In the genomic region with DNA sequence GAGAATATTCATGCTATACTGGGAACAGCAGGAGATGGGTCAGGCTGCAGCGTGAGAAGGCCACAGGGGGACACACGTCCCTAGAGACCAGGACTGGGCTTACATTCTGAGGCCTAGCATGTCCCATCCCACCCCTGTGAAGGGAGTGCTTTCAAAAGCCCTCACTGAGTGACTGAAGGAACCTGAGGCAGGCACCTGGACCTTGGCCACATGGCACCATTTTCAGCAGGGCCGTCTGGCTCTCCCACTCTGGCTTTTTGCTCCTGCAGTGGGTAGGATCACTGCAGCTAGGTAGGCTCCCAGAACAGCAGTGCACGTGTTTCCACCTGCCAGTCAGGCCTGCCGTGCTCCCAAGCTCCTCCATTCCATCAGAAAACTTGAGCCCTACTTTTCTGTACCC, we compare ENCODE assay signal across 9 mouse cellular contexts. TPM values are rescaled to one million over a fixed set of nuclear protein-coding genes. Genes with fewer than 3 reads are reported as not detected.
DNase-seq lines count a peak whose midpoint lies in the region; ATAC-seq and TF ChIP-seq lines count a peak whose summit lies in the region.
"Had no signal": no experiment of that assay in that cellular context is flagged by ENCODE, and none has a peak within 500 bp of the region (broad histone marks: within the 10 kb centered on the region; RNA-seq: fewer than 3 reads in every experiment).

No protein-coding gene starts in this region.

- H3K9me3 ChIP-seq in embryonic facial prominence, embryonic 14.5 days (ENCODE audit: control insufficient read depth, low read length): no peaks in the 10 kb centered on the region
- no peaks in the 10 kb centered on the region for H3K9me3 ChIP-seq in liver, embryonic 13.5 days (replicated peaks)

- H3K4me3 ChIP-seq in heart, adult 2 months: no peak overlapping the region
- H3K4me3 ChIP-seq in liver, adult 2 months (ENCODE audit: insufficient read depth, low read depth, low read length): no peak overlapping the region
- H3K4me3 ChIP-seq in embryonic facial prominence, embryonic 14.5 days (ENCODE audit: low read depth, low read length): no peak overlapping the region
- no peak overlapping the region for H3K4me3 ChIP-seq in liver, embryonic 13.5 days (replicated peaks)

- no peak for DNase-seq in heart, adult 2 months
- no peak for DNase-seq in heart, postnatal 36 days
- DNase-seq in liver, adult 2 months (ENCODE audit: extremely low read depth, low read depth, low spot score): no peak
- no peak for DNase-seq in liver
- DNase-seq in embryonic facial prominence, embryonic 14.5 days (ENCODE audit: low spot score): no peak
- no peak for DNase-seq in liver, embryonic 13.5 days
- no peak for DNase-seq in Muller cell, postnatal 12 days (ENCODE audit: inconsistent ontology term)
- no peak for DNase-seq in cerebellum, adult 11-12 months

- H3K4me2 ChIP-seq in embryonic facial prominence, embryonic 14.5 days (ENCODE audit: low read depth, low read length): no peak overlapping the region
- H3K4me2 ChIP-seq in liver, embryonic 13.5 days: no peak overlapping the region

- H3K79me2 ChIP-seq in heart, adult 2 months (replicated peaks; ENCODE audit: control insufficient read depth, insufficient read depth, low read length): no peaks in the 10 kb centered on the region
- H3K79me2 ChIP-seq in liver, adult 2 months (ENCODE audit: control insufficient read depth, insufficient read depth, low read length): no peaks in the 10 kb centered on the region; the same call in 1 of the 2 replicates

- peak overlapping the region; percentile 81 for H3K27ac ChIP-seq in heart, adult 2 months
- peak overlapping the region; percentile 44 for H3K27ac ChIP-seq in liver, adult 2 months (replicated peaks; ENCODE audit: insufficient read depth, low read depth, low read length)
- peak overlapping the region; percentile 35; the same call in 1 of the 2 replicates for H3K27ac ChIP-seq in embryonic facial prominence, embryonic 14.5 days (replicated peaks; ENCODE audit: low read depth, low read length)
- H3K27ac ChIP-seq in liver, embryonic 13.5 days: peak overlapping the region; percentile 78

- H3K36me3 ChIP-seq in heart, adult 2 months (ENCODE audit: control insufficient read depth, insufficient read depth, low read length): peaks cover 8% of the 10 kb centered on the region
- H3K36me3 ChIP-seq in liver, adult 2 months (ENCODE audit: control insufficient read depth, insufficient read depth, low read length): no peaks in the 10 kb centered on the region; the same call in 1 of the 2 replicates
- no peaks in the 10 kb centered on the region for H3K36me3 ChIP-seq in embryonic facial prominence, embryonic 14.5 days (ENCODE audit: control insufficient read depth, insufficient read depth, low read length)
- H3K36me3 ChIP-seq in liver, embryonic 13.5 days: peaks cover 7% of the 10 kb centered on the region

- WGBS in heart, adult 2 months: 51% methylated on average over 5 of the region's 5 CpGs
- WGBS in liver, adult 2 months: 67% methylated on average over 5 of the region's 5 CpGs
- WGBS in embryonic facial prominence, embryonic 14.5 days: 59% methylated on average over 5 of the region's 5 CpGs
- 72% methylated on average over 5 of the region's 5 CpGs for WGBS in liver, embryonic 13.5 days (ENCODE audit: insufficient replicate concordance)

- peaks cover 44% of the 10 kb centered on the region for H3K4me1 ChIP-seq in heart, adult 2 months (ENCODE audit: control insufficient read depth, insufficient read depth, low read length)
- H3K4me1 ChIP-seq in liver, adult 2 months (ENCODE audit: control insufficient read depth, insufficient read depth, low read length): peaks cover 42% of the 10 kb centered on the region
- peaks cover 16% of the 10 kb centered on the region for H3K4me1 ChIP-seq in embryonic facial prominence, embryonic 14.5 days (ENCODE audit: control insufficient read depth, insufficient read depth, low read length)
- H3K4me1 ChIP-seq in liver, embryonic 13.5 days (replicated peaks): peaks cover 89% of the 10 kb centered on the region

- no peak overlapping the region for H3K9ac ChIP-seq in heart, adult 2 months (ENCODE audit: low read depth, low read length)
- no peak overlapping the region for H3K9ac ChIP-seq in liver, adult 2 months (ENCODE audit: low read depth, low read length)
- no peak overlapping the region for H3K9ac ChIP-seq in embryonic facial prominence, embryonic 14.5 days (ENCODE audit: low read depth, low read length)
- no peak overlapping the region for H3K9ac ChIP-seq in liver, embryonic 13.5 days

- intact Hi-C loops in heart, adult 2 months (cut with DNase I): no loop called here
- intact Hi-C loops in heart, postnatal 36 days (cut with DNase I): no loop called here

- TF ChIP-seq POLR2A in heart, adult 2 months (IDR thresholded peaks at IDR 0.05; ENCODE audit: insufficient read depth, low read depth, low read length): no peak
- no peak for TF ChIP-seq POLR2A in liver, adult 2 months (IDR thresholded peaks at IDR 0.05; ENCODE audit: extremely low read depth, insufficient read depth, low read length)

- TF ChIP-seq EP300 in heart, adult 2 months (IDR thresholded peaks at IDR 0.05; ENCODE audit: insufficient read depth, low read depth, low read length): no peak

- no peak for TF ChIP-seq CTCF in heart, adult 2 months (IDR thresholded peaks at IDR 0.05)
- no peak for TF ChIP-seq CTCF in liver, adult 2 months (IDR thresholded peaks at IDR 0.05; ENCODE audit: low read depth, low read length)

- no peak for ATAC-seq in embryonic facial prominence, embryonic 14.5 days (ENCODE audit: low read depth)
- ATAC-seq in liver, embryonic 13.5 days (ENCODE audit: low read depth): no peak

- H3K27me3 ChIP-seq in heart, adult 2 months (ENCODE audit: control insufficient read depth, insufficient read depth, low read length): no peaks in the 10 kb centered on the region
- H3K27me3 ChIP-seq in liver, adult 2 months (ENCODE audit: control insufficient read depth, insufficient read depth, low read length): no peaks in the 10 kb centered on the region
- H3K27me3 ChIP-seq in embryonic facial prominence, embryonic 14.5 days (replicated peaks; ENCODE audit: control insufficient read depth, insufficient read depth, low read length): no peaks in the 10 kb centered on the region
- no peaks in the 10 kb centered on the region for H3K27me3 ChIP-seq in liver, embryonic 13.5 days

RNA-seq across cellular contexts. Expression of gene Spns2, which starts 21.2 kb away (rescaled TPM):
- 1 to 10 TPM; 6.1 to 7.9 TPM for total RNA-seq in heart, adult 2 months (2021)
- polyA plus RNA-seq in heart, adult 2 months (2012; rRNA removed): 13.8 and 18.1 TPM in 2 replicates
- 10 to 100 TPM in 1 of 2 experiments, 1 to 10 TPM in 1; 9.7 to 11.0 TPM for total RNA-seq in heart, postnatal 36 days (2021)
- 25.4 and 41.1 TPM in 2 replicates for total RNA-seq in liver, adult 2 months (2014; rRNA removed)
- 47.3 and 65.1 TPM in 2 replicates for polyA plus RNA-seq in liver, adult 2 months (2012; rRNA removed)
- 6.0 and 9.5 TPM in 2 replicates for polyA plus RNA-seq in embryonic facial prominence, embryonic 14.5 days (2014; fragmentation: Nextera tagmentation; extraction: Ambion mirVana)
- polyA plus RNA-seq in liver, embryonic 13.5 days (2015; fragmentation: Nextera tagmentation; extraction: Ambion mirVana): 4.3 and 5.5 TPM in 2 replicates

RNA-seq across cellular contexts. Expression of gene Mybbp1a, which starts 27.4 kb away (rescaled TPM):
- total RNA-seq in heart, adult 2 months (2021): 10 to 100 TPM; 42.7 to 46.1 TPM
- 21.8 and 30.6 TPM in 2 replicates for polyA plus RNA-seq in heart, adult 2 months (2012; rRNA removed)
- 10 to 100 TPM; 45.9 to 46.8 TPM for total RNA-seq in heart, postnatal 36 days (2021)
- total RNA-seq in liver, adult 2 months (2014; rRNA removed): 13.7 and 18.8 TPM in 2 replicates
- polyA plus RNA-seq in liver, adult 2 months (2012; rRNA removed): 14.8 and 21.6 TPM in 2 replicates
- 114 and 123 TPM in 2 replicates for polyA plus RNA-seq in embryonic facial prominence, embryonic 14.5 days (2014; fragmentation: Nextera tagmentation; extraction: Ambion mirVana)
- 129 and 138 TPM in 2 replicates for polyA plus RNA-seq in liver, embryonic 13.5 days (2015; fragmentation: Nextera tagmentation; extraction: Ambion mirVana)

RNA-seq across cellular contexts. Expression of gene Ggt6, which starts 33.2 kb away (rescaled TPM):
- not detected for total RNA-seq in heart, adult 2 months (2021)
- 0.20 TPM in 1 of 2 replicates, not detected in the other for polyA plus RNA-seq in heart, adult 2 months (2012; rRNA removed)
- not detected for total RNA-seq in heart, postnatal 36 days (2021)
- 13.6 and 16.2 TPM in 2 replicates for total RNA-seq in liver, adult 2 months (2014; rRNA removed)
- 33.7 and 44.3 TPM in 2 replicates for polyA plus RNA-seq in liver, adult 2 months (2012; rRNA removed)
- polyA plus RNA-seq in embryonic facial prominence, embryonic 14.5 days (2014; fragmentation: Nextera tagmentation; extraction: Ambion mirVana): 1.8 and 2.5 TPM in 2 replicates
- polyA plus RNA-seq in liver, embryonic 13.5 days (2015; fragmentation: Nextera tagmentation; extraction: Ambion mirVana): not detected in 2 replicates
- polyA plus RNA-seq: C2C12 had no signal

RNA-seq across cellular contexts. Expression of gene Smtnl2, which starts 57.0 kb away (rescaled TPM):
- total RNA-seq in heart, adult 2 months (2021): 10 to 100 TPM; 13.1 to 14.3 TPM
- 12.7 and 18.9 TPM in 2 replicates for polyA plus RNA-seq in heart, adult 2 months (2012; rRNA removed)
- 10 to 100 TPM; 18.2 to 19.5 TPM for total RNA-seq in heart, postnatal 36 days (2021)
- 0.47 and 0.55 TPM in 2 replicates for total RNA-seq in liver, adult 2 months (2014; rRNA removed)
- polyA plus RNA-seq in liver, adult 2 months (2012; rRNA removed): 0.43 and 0.93 TPM in 2 replicates
- 24.8 and 26.7 TPM in 2 replicates for polyA plus RNA-seq in embryonic facial prominence, embryonic 14.5 days (2014; fragmentation: Nextera tagmentation; extraction: Ambion mirVana)
- 5.4 and 5.5 TPM in 2 replicates for polyA plus RNA-seq in liver, embryonic 13.5 days (2015; fragmentation: Nextera tagmentation; extraction: Ambion mirVana)
